33 mouse cellular contexts compared by ENCODE assay signal in genomic region chr3:89175544-89175943, GRCm38 (mm10).
"Had no signal": no experiment of that assay in that cellular context is flagged by ENCODE, and none has a peak within 500 bp of the region (broad histone marks: within the 10 kb centered on the region; RNA-seq: fewer than 3 reads in every experiment).

No protein-coding gene starts in this region.

- H3K27ac ChIP-seq: heart, embryonic 10.5 days; heart, embryonic 13.5 days; heart, embryonic 15.5 days; hindbrain, embryonic 10.5 days; hindbrain, embryonic 12.5 days; hindbrain, embryonic 14.5 days; hindbrain, embryonic 15.5 days; intestine, embryonic 15.5 days; kidney, embryonic 15.5 days; kidney, postnatal 0 days; layer of hippocampus, adult 2 months; left cerebral cortex, adult 2 months had no signal

- H3K9me3 ChIP-seq: heart, embryonic 10.5 days; heart, embryonic 13.5 days; heart, embryonic 15.5 days; hindbrain, embryonic 10.5 days; hindbrain, embryonic 12.5 days; hindbrain, embryonic 15.5 days; intestine, embryonic 15.5 days; kidney, embryonic 15.5 days had no signal

- H3K9ac ChIP-seq: heart, embryonic 13.5 days; heart, embryonic 15.5 days; hindbrain, embryonic 12.5 days; hindbrain, embryonic 14.5 days; hindbrain, embryonic 15.5 days; intestine, embryonic 15.5 days; kidney, embryonic 15.5 days had no signal

- H3K27me3 ChIP-seq: heart, embryonic 13.5 days; heart, embryonic 15.5 days; hindbrain, embryonic 12.5 days; hindbrain, embryonic 15.5 days; intestine, embryonic 15.5 days; kidney, embryonic 15.5 days had no signal

- H3K4me3 ChIP-seq: heart, embryonic 13.5 days; heart, embryonic 15.5 days; hindbrain, embryonic 10.5 days; hindbrain, embryonic 12.5 days; hindbrain, embryonic 15.5 days; intestine, embryonic 15.5 days; kidney, embryonic 15.5 days; layer of hippocampus, adult 2 months; left cerebral cortex, adult 2 months had no signal

- DNase-seq: heart, postnatal 10 days; heart, postnatal 14 days; heart, postnatal 36 days; heart, postnatal 4 days; kidney, adult 11 months; kidney, adult 18-20 months; kidney, adult 2 months; kidney, adult 8-10 months; kidney, adult 9 months; kidney, postnatal 10 days; kidney, postnatal 14 days; kidney, postnatal 25 days; kidney, postnatal 36 days; kidney, postnatal 4 days; layer of hippocampus, adult 9-11 months; layer of hippocampus, postnatal 36 days had no signal

- ATAC-seq: hindbrain, embryonic 16.5 days; inflammation-experienced regulatory T-cells, adult 6 months; intestine, embryonic 15.5 days; intestine, embryonic 16.5 days; intestine, postnatal 0 days had no signal

- H3K4me2 ChIP-seq: heart, embryonic 11.5 days; heart, embryonic 13.5 days; heart, embryonic 15.5 days; hindbrain, embryonic 12.5 days; hindbrain, embryonic 14.5 days; hindbrain, embryonic 15.5 days; intestine, embryonic 15.5 days; kidney, embryonic 15.5 days had no signal
